Mouse (Mus musculus): ENCODE measurements around the gene Map3k5.

DNA sequence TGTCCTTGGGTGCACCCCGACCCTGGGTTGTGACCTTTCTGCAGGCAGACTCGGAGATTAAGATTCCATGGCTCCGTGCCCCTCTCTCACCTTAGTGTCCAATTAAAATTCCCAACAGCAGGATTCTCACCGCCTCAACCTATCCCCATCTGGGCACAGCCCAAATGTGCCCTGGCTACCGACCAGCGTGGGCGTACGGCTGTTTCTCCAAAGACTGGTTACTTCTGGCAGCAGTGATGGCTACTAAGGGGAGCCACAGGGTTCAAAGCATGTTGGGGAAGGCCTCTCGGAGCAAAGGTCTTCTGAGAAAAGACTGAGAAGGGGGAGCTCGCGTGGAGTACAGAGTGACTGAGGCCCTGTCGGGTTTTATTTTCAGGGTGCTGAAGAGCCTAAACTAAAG, 190.3 kb downstream of the Map3k5 start:
- TF ChIP-seq GATA1 (IDR thresholded peaks at IDR 0.05; ENCODE audit: low read length) (no peak), TAL1 (IDR thresholded peaks at IDR 0.05; ENCODE audit: low read length) (no peak)
